Mouse (Mus musculus) cerebellum, adult 11 months (tissue): Measurements from ENCODE around the gene D6Ertd527e.

ENCODE experiments used
- DNase-seq: peaks from one replicate; pipeline ENCODE4 v3.0.0; 2022

The D6Ertd527e gene

GRCm38 (mm10) chr6:87115981-87116380 is 11.4 kb downstream of the D6Ertd527e start:
- DNase-seq = no peak

DNA sequence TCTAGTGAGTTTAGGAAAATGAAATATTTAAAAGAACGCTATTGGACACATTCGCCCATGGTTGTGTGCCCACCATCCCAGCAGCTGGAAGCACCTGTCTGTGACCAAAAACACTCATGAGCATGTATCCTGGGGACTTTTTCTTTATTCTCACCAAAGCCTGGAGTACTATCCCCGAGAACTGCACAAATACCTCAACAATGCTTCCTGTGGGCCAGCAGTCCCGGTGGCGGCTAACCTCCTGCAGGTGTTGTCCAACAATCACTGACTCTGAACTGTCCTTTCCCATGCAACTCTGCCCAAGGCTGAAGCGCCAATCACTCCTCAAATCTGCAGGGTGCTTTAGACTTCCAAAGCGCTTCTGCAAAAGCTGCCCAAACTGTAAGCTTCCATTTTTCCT is 12.1 kb downstream of the D6Ertd527e start:
- no peak for DNase-seq

DNA sequence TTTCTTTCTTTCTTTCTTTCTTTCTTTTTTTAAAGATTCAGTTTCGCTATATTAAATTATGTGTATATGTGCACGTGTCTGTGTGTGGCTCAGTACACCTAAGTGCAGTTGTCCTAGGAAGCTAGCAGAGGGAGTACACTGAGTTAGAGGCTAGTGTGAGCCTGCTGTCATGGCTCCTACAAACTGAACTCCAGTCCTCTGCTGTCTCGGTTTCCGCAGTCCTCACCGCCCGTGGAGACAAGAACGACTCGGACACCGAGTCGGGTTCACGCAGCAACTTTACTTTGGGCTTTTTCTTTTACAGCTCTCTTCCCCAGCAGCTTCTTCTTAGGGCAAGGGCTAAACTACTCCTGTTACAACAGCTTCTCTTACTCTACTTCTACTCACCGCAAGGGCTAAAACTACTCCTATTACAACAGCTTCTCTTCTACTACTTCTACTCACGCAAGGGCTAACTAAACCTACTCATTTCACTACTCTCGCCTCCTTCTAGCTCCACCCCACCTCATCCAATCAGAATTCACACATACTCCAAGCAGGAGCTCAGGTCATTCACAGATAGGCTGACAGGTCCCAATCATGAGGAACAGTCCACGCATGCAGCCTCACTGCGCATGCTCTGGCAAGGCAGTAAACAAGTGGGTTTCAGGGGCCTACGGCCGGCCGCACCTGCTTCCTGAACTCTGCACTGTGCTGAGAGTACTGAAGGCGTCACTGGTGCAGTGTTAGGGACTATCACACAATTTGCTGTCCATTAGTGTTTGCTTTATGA is 14.7 kb downstream of the D6Ertd527e start:
- no peak for DNase-seq

- DNase-seq = no peak
Measured at GRCm38 (mm10) chr6:87119975-87120374, 15.4 kb downstream of the D6Ertd527e start.

GRCm38 (mm10) chr6:87120661-87121060 is 16.1 kb downstream of the D6Ertd527e start:
- no peak for DNase-seq

GRCm38 (mm10) chr6:87121961-87122360 is 17.4 kb downstream of the D6Ertd527e start:
- no peak for DNase-seq

- no peak for DNase-seq
Measured at GRCm38 (mm10) chr6:87123406-87123805, 18.9 kb downstream of the D6Ertd527e start.

GRCm38 (mm10) chr6:87123973-87124372 is 19.4 kb downstream of the D6Ertd527e start:
- no peak for DNase-seq

DNA sequence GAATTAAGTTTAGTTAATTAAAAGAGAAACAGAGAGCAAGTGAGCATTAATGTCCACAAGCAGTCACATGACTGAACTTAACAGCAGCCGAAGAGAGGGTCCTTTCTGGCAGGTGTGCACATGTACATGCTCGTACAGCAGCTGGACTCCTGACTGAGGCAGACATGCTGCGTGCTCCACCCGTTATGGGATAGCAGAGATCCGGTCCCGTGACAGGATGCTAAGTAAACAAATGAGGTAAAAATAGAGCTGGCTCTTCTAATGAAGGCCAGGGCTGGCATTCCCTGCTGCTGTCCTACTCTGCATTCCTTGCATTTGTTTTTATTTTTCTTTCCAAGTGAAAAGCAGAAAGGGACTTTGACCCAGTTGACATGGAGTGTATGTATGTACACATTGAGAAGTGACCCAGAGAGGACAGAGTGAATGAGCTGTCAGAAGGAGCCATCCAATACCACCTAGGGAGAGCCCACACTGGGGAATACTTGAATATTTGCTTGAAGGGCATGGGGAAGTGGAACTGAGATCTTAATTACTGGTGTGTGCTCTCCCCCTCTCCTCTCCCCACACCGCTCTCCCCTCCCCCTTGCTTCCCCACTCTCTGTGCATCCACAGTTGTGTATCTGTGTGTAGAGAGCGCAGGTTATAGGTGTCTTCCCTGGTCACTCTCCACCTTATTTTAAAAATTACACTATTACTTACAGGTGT is 22.7 kb downstream of the D6Ertd527e start:
- no peak for DNase-seq

DNA sequence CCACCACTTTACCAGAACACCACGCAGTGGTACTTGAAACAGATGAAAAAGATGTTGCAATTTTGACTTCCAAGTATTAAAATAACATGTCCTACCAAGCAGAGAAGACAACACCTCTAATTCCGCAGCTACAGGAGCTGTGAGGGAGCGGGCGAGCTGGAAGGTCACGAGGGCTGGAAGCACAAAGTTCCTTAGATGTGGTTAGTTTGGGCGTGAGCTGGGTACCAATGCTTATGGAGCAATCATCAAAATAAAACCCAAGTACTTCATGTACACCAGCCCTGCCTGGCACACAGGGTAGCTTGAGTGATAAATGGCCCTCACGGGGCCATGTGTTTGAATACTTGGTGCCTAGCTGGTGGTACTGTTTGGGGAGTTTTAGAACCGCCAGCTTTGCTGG is 25.3 kb downstream of the D6Ertd527e start:
- no peak for DNase-seq

DNA sequence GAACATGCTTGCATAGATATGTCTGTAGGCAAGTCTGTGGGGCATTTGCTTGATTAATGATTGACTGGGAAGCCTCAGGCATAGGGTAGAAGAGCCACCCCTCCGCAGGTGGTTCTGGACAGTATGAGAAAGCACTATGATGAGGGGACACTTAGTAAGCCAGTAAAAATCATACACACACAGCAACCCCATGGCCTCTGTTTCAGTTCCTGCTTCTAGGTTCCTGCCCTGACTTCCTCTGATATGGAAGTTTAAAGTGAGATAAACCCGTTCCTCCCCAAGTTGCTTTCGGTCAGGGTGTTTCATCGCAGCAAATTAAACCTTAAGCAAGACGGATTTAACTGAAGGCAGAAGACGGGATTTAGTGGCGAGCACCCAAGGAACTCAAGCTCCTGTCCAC is 26.1 kb downstream of the D6Ertd527e start:
- no peak for DNase-seq

DNA sequence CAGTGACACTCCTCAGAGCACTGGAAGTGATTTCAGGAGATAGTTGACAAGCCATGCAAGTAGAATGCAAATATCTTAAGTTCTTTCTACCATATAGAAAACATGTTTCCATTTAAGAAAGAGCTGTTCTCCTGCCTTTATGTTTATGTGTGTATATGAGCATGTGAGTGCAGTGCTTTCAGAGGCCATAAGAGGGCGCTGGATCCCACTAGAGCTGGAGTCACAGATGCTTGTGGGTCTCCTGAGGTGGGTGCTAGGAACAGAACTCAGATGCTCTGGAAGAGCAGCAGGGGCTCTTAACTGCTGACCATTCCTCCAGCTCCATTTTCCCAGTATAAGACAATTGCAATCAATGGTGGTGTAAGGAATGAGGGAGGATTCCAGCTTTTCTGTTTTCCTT is 26.5 kb downstream of the D6Ertd527e start:
- DNase-seq = no peak

GRCm38 (mm10) chr6:87133520-87133919 is 29.0 kb downstream of the D6Ertd527e start:
- DNase-seq = no peak

DNA sequence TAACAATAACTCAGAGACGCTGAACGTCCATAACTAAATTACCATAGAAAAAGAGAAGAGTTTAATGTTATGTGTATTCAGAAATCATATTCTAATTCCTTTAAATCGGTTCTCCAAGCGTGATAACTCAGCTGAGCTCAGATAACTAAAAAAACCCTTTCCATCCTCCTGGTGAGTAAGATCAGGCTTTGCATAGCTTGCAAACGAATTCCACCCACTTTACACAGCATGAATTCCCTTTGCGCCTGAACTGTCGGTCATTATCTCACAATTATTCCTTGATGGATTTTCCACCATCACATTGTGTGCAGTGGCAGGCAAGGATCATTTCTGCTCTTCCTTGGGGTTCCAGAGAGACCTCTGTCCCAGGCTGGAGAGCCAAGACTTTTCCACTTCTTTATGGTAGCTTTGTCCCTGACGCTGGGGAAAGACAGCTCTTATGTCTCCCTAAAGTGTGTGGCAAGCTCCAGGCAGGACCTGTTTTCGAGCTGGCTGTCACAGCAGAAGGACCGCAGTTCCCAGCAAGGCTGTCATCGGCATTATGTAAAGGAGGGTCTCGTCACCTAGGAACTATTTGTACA is 29.5 kb downstream of the D6Ertd527e start:
- no peak for DNase-seq

GRCm38 (mm10) chr6:87138479-87138878 is 33.9 kb downstream of the D6Ertd527e start:
- DNase-seq = no peak

GRCm38 (mm10) chr6:87139796-87140553 is 35.4 kb downstream of the D6Ertd527e start:
- no peak for DNase-seq

DNA sequence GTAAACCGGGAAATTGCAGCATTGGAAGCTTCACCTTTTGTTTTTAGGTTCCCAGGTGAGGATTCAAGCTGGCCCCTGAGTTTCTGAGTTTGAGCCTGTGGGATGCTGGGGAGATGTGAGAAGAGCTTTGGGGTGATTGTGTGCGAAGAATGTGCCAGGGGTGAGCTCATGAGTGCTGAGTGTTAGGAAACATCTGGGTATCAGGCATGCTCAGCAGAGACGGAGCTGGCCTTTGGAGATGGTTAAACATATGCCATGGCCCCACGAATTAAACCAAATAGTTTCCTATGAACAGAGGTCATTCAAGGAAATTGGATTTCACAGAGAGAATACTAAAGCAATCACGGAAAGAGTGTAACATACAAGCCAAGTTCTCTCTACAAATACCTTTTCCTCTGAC is 37.7 kb downstream of the D6Ertd527e start:
- DNase-seq = no peak

DNA sequence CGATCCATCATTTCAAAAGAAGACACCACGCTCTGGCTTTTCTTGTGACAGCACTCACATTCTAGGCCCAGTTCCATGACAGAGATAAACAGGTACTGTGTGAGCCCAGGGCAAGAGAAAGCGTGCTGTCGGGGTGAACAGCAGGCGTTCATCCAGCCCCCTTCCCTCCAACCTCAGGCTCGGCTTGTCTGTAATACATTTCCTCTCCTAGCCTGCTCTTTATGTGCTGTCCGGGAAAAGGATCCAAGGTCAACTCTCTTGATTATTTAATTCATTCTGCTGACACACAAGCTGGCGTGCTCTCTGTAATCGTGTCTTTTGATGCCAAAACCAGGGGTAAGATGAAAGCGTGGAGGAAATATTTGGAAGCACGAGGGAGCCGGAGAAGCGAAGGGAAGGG is 39.0 kb downstream of the D6Ertd527e start:
- DNase-seq = no peak

GRCm38 (mm10) chr6:87147921-87148320 is 43.4 kb downstream of the D6Ertd527e start:
- no peak for DNase-seq

DNA sequence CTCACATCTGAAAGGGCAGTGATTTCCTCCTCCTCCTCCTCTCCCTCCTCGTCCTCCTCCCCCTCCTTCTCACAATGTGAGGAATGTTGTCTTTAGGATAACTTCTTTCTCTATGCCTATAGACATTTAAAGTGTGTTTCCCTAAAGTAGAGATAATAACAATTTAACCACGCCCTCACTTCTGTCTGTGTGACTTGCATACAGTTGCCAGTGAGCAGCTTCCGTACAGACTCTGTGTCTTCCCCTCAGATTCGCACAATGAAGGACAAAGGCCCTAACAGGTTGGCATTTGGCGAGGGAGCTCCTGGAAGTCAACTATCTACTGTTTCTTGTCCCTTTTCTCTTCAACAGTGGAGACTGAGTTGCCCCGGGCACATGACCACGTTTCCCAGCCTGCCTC is 45.9 kb downstream of the D6Ertd527e start:
- DNase-seq = no peak

DNA sequence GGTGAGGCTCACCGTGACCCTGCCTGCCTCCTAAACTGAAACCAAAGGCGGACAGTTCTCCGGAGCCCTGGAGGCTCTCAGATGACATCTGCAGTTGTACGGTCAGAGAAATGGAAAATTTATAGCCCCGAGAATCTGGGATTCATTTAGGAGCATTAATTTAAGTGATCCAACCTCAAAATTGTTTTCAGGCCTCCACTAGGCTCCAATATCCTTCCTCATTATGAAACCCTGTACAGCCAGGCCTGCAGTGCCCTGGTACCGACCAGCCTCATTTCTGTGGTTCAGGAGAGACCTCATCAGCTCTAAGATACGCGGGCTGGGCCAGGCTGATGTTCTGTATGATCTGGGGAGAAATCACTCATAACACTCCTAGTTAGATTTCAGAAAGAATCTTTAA is 46.9 kb downstream of the D6Ertd527e start:
- DNase-seq = no peak

GRCm38 (mm10) chr6:87152461-87153230 is 48.1 kb downstream of the D6Ertd527e start:
- DNase-seq = no peak

DNA sequence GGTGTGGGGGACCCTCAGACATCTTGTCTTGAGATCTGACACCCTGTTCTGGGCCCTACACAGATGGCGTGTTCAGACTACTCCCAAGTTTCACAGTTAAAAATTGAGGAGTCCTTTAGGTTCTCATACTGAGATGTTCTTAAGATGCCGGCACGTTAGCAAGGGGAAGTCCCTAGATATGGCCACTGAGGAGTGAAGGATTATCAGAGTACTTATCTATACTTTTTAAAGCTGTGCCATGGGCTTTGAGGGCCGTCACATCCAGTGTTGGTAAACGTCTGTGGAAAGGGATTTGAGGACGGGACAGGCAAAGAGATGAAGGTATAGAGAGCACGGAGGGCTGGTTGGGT is 48.7 kb downstream of the D6Ertd527e start:
- DNase-seq = no peak
